ENCODE assay signal across 11 mouse cellular contexts in genomic region chr5:33204284-33204683, GRCm38 (mm10). TPM values are rescaled to one million over a fixed set of nuclear protein-coding genes. Genes with fewer than 3 reads are reported as not detected.
DNase-seq lines count a peak whose midpoint lies in the region; ATAC-seq and TF ChIP-seq lines count a peak whose summit lies in the region.
"Had no signal": no experiment of that assay in that cellular context is flagged by ENCODE, and none has a peak within 500 bp of the region (broad histone marks: within the 10 kb centered on the region; RNA-seq: fewer than 3 reads in every experiment).

No protein-coding gene starts in this region.

- 69% methylated on average over 7 of the region's 7 CpGs for WGBS in heart, embryonic 15.5 days
- WGBS in liver, embryonic 12.5 days (ENCODE audit: insufficient replicate concordance), result 62% methylated on average over 7 of the region's 7 CpGs
- WGBS in limb, embryonic 10.5 days, result 80% methylated on average over 7 of the region's 7 CpGs
- WGBS in liver, postnatal 0 days (ENCODE audit: insufficient replicate concordance), result 69% methylated on average over 7 of the region's 7 CpGs

- no peak for ATAC-seq in heart, embryonic 15.5 days (replicated peaks; ENCODE audit: insufficient number of reproducible peaks, insufficient read depth, low FRiP score, low read depth)
- ATAC-seq in liver, embryonic 12.5 days, result no peak
- no peak for ATAC-seq in liver, postnatal 0 days

- peaks cover 8% of the 10 kb centered on the region for H3K4me1 ChIP-seq in heart, embryonic 15.5 days (replicated peaks)
- peaks cover 38% of the 10 kb centered on the region for H3K4me1 ChIP-seq in liver, embryonic 12.5 days
- 0 out of 2 replicates have a peak, but pooled peaks cover 2% of the 10 kb centered on the region for H3K4me1 ChIP-seq in limb, embryonic 10.5 days
- H3K4me1 ChIP-seq in liver, postnatal 0 days (ENCODE audit: insufficient read depth), result no peaks in the 10 kb centered on the region
- H3K4me1 ChIP-seq: forebrain, embryonic 13.5 days had no signal

- TF ChIP-seq EP300 in liver, postnatal 0 days (IDR thresholded peaks at IDR 0.05; ENCODE audit: low read depth), result no peak

- H3K4me2 ChIP-seq in heart, embryonic 15.5 days, result peak overlapping the region; percentile 60; the same call in 1 of the 2 replicates
- H3K4me2 ChIP-seq in liver, embryonic 12.5 days, result peak overlapping the region; percentile 57; the same call in 1 of the 2 replicates
- H3K4me2 ChIP-seq in liver, postnatal 0 days (ENCODE audit: low read depth, low read length), result peak overlapping the region; percentile 65; the same call in 1 of the 2 replicates

- peaks cover 5% of the 10 kb centered on the region; the same call in 1 of the 2 replicates for H3K27me3 ChIP-seq in heart, embryonic 15.5 days
- H3K27me3 ChIP-seq in liver, embryonic 12.5 days (replicated peaks), result peaks cover 13% of the 10 kb centered on the region; the same call in 1 of the 2 replicates
- no peaks in the 10 kb centered on the region for H3K27me3 ChIP-seq in limb, embryonic 10.5 days (ENCODE audit: low read depth, poor library complexity, severe bottlenecking)
- H3K27me3 ChIP-seq in liver, postnatal 0 days (ENCODE audit: insufficient read depth, low read length), result no peaks in the 10 kb centered on the region
- H3K27me3 ChIP-seq: forebrain, embryonic 13.5 days; hindbrain, embryonic 13.5 days had no signal

- H3K36me3 ChIP-seq in heart, embryonic 15.5 days, result no peaks in the 10 kb centered on the region
- no peaks in the 10 kb centered on the region for H3K36me3 ChIP-seq in liver, embryonic 12.5 days
- H3K36me3 ChIP-seq in limb, embryonic 10.5 days, result no peaks in the 10 kb centered on the region
- no peaks in the 10 kb centered on the region for H3K36me3 ChIP-seq in liver, postnatal 0 days (replicated peaks; ENCODE audit: insufficient read depth, low read length)
- H3K36me3 ChIP-seq: heart, embryonic 10.5 days; hindbrain, embryonic 13.5 days had no signal

- intact Hi-C loops in heart, postnatal 10 days (cut with DNase I), result loop anchor here (5.0 kb wide), 1 partner anchor 173 kb away; the partner anchor contains the start of gene Uvssa

- no peak overlapping the region for H3K27ac ChIP-seq in heart, embryonic 15.5 days
- H3K27ac ChIP-seq in liver, embryonic 12.5 days, result no peak overlapping the region
- H3K27ac ChIP-seq in limb, embryonic 10.5 days, result no peak overlapping the region
- no peak overlapping the region for H3K27ac ChIP-seq in liver, postnatal 0 days (ENCODE audit: low read depth)
- H3K27ac ChIP-seq: forebrain, embryonic 13.5 days; hindbrain, embryonic 13.5 days; macrophage had no signal

- no peak overlapping the region for H3K9ac ChIP-seq in heart, embryonic 15.5 days
- H3K9ac ChIP-seq in liver, embryonic 12.5 days, result no peak overlapping the region
- no peak overlapping the region for H3K9ac ChIP-seq in liver, postnatal 0 days (replicated peaks)
- H3K9ac ChIP-seq: forebrain, embryonic 13.5 days; hindbrain, embryonic 13.5 days had no signal

- DNase-seq in heart, postnatal 10 days, result no peak
- no peak for DNase-seq in liver
- peak; percentile 14 for DNase-seq in limb, embryonic 10.5 days (ENCODE audit: low spot score)
- DNase-seq in liver, postnatal 0 days, result no peak
- DNase-seq in ovary, postnatal 14 days (ENCODE audit: low spot score), result no peak

- no peak for TF ChIP-seq CTCF in liver, postnatal 0 days (IDR thresholded peaks at IDR 0.05; ENCODE audit: low read depth)

- no peak overlapping the region for H3K4me3 ChIP-seq in heart, embryonic 15.5 days
- no peak overlapping the region for H3K4me3 ChIP-seq in liver, embryonic 12.5 days
- H3K4me3 ChIP-seq in limb, embryonic 10.5 days, result no peak overlapping the region
- H3K4me3 ChIP-seq in liver, postnatal 0 days (ENCODE audit: low read depth, low read length), result no peak overlapping the region
- H3K4me3 ChIP-seq: forebrain, embryonic 13.5 days; hindbrain, embryonic 13.5 days had no signal

- no peaks in the 10 kb centered on the region for H3K9me3 ChIP-seq in heart, embryonic 15.5 days (replicated peaks)
- no peaks in the 10 kb centered on the region for H3K9me3 ChIP-seq in liver, embryonic 12.5 days (replicated peaks)
- H3K9me3 ChIP-seq in limb, embryonic 10.5 days (replicated peaks), result no peaks in the 10 kb centered on the region
- H3K9me3 ChIP-seq in liver, postnatal 0 days (ENCODE audit: low read length), result no peaks in the 10 kb centered on the region
- H3K9me3 ChIP-seq: forebrain, embryonic 13.5 days; heart, embryonic 10.5 days; hindbrain, embryonic 13.5 days had no signal

RNA-seq across cellular contexts. Expression of gene Spon2, which starts 14.0 kb away (rescaled TPM):
- 59.7 and 67.2 TPM in 2 replicates for polyA plus RNA-seq in heart, embryonic 15.5 days (2015; fragmentation: Nextera tagmentation; extraction: Ambion mirVana)
- total RNA-seq in heart, postnatal 10 days (2021), result 10 to 100 TPM; 19.0 to 43.7 TPM
- polyA plus RNA-seq in liver, embryonic 12.5 days (2016; fragmentation: Nextera tagmentation; extraction: Ambion mirVana), result 4.8 and 5.4 TPM in 2 replicates
- 2.8 TPM in 2 replicates for polyA plus RNA-seq in limb, embryonic 10.5 days (2016; fragmentation: Nextera tagmentation; extraction: Ambion mirVana)
- polyA plus RNA-seq in liver, postnatal 0 days (2015; fragmentation: Nextera tagmentation; extraction: Ambion mirVana), result 12.6 and 19.7 TPM in 2 replicates
- polyA plus RNA-seq: macrophage had no signal
